ENCODE assay signal across 8 mouse cellular contexts in the genomic region with DNA sequence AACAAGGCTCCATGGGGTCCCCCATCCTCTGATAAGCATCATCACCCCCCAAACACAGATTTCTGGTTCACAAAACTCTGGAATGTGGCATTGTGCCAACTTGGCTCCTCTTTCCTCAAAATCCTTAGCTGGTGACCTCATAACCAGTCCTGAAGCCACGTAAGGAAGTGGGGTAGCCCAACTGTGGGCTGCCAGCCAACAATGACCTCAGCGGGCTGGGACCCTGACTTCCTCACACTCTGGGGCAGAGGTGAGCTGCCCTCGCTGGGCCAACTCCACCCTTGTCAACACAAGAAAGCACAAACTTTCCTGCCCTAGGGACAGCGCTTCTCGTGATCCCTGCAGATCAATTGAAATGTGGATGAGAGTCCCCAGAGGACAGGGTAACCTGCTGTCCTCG. TPM values are rescaled to one million over a fixed set of nuclear protein-coding genes. Genes with fewer than 3 reads are reported as not detected.
DNase-seq lines count a peak whose midpoint lies in the region; ATAC-seq and TF ChIP-seq lines count a peak whose summit lies in the region.

No protein-coding gene starts in this region.

- H3K4me3 ChIP-seq in heart, embryonic 11.5 days (ENCODE audit: low read depth, low read length), result no peak overlapping the region
- no peak overlapping the region for H3K4me3 ChIP-seq in liver, adult 2 months (ENCODE audit: insufficient read depth, low read depth, low read length)

- no peak overlapping the region; the same call in 1 of the 2 replicates for H3K27ac ChIP-seq in heart, embryonic 11.5 days (ENCODE audit: low read depth, low read length)
- H3K27ac ChIP-seq in liver, adult 2 months (replicated peaks; ENCODE audit: insufficient read depth, low read depth, low read length), result peak overlapping the region; percentile 66

- TF ChIP-seq POLR2A in liver, adult 2 months (IDR thresholded peaks at IDR 0.05; ENCODE audit: extremely low read depth, insufficient read depth, low read length), result no peak

- no peak overlapping the region for H3K4me2 ChIP-seq in heart, embryonic 11.5 days

- peaks cover 13% of the 10 kb centered on the region for H3K27me3 ChIP-seq in heart, embryonic 11.5 days (ENCODE audit: control insufficient read depth, insufficient read depth, low read length)
- no peaks in the 10 kb centered on the region for H3K27me3 ChIP-seq in liver, adult 2 months (ENCODE audit: control insufficient read depth, insufficient read depth, low read length)

- no peaks in the 10 kb centered on the region for H3K9me3 ChIP-seq in heart, embryonic 11.5 days (replicated peaks; ENCODE audit: control insufficient read depth, low read length)

- ATAC-seq in heart, embryonic 11.5 days (replicated peaks; ENCODE audit: insufficient number of reproducible peaks, low FRiP score, low TSS enrichment), result no peak
- ATAC-seq in activated CD4-positive, CD25-positive, alpha-beta regulatory T cell, adult 4 months, result no peak
- no peak for ATAC-seq in erythroblast, adult 5-6 weeks (replicated peaks; ENCODE audit: low FRiP score, poor library complexity, severe bottlenecking)

- 44% methylated on average over 6 of the region's 6 CpGs for WGBS in heart, embryonic 11.5 days (ENCODE audit: insufficient replicate concordance)
- 3% methylated on average over 6 of the region's 6 CpGs for WGBS in liver, adult 2 months

- no peaks in the 10 kb centered on the region for H3K36me3 ChIP-seq in heart, embryonic 11.5 days (ENCODE audit: control insufficient read depth, insufficient read depth, low read length)
- H3K36me3 ChIP-seq in liver, adult 2 months (ENCODE audit: control insufficient read depth, insufficient read depth, low read length), result no peaks in the 10 kb centered on the region

- TF ChIP-seq CTCF in liver, adult 2 months (IDR thresholded peaks at IDR 0.05; ENCODE audit: low read depth, low read length), result no peak

- peak; percentile 81 for DNase-seq in 3134 (ENCODE audit: extremely low read depth, insufficient read length, low spot score)
- DNase-seq in Muller cell, postnatal 12 days (ENCODE audit: inconsistent ontology term), result peak; percentile 92
- DNase-seq in liver, adult 2 months (ENCODE audit: extremely low read depth, low read depth, low spot score), result peak; percentile 97
- no peak for DNase-seq in spleen, postnatal 14 days (ENCODE audit: low spot score in 2 of 2)
- no peak for DNase-seq in embryo, embryonic 10.5 days (ENCODE audit: low spot score)

- H3K79me2 ChIP-seq in liver, adult 2 months (ENCODE audit: control insufficient read depth, insufficient read depth, low read length), result no peaks in the 10 kb centered on the region

- H3K9ac ChIP-seq in heart, embryonic 11.5 days (ENCODE audit: low read depth, low read length), result peak overlapping the region; percentile 16; the same call in 1 of the 2 replicates
- H3K9ac ChIP-seq in liver, adult 2 months (ENCODE audit: low read depth, low read length), result no peak overlapping the region

- peaks cover 40% of the 10 kb centered on the region for H3K4me1 ChIP-seq in heart, embryonic 11.5 days (ENCODE audit: control insufficient read depth, insufficient read depth, low read length)
- H3K4me1 ChIP-seq in liver, adult 2 months (ENCODE audit: control insufficient read depth, insufficient read depth, low read length), result peaks cover 37% of the 10 kb centered on the region

RNA-seq across cellular contexts. Expression of a gene that starts 1.8 kb away (rescaled TPM):
- polyA plus RNA-seq in heart, embryonic 11.5 days (2014; fragmentation: Nextera tagmentation; extraction: Ambion mirVana), result 0.26 and 0.37 TPM in 2 replicates
- 5.8 and 12.6 TPM in 2 replicates for total RNA-seq in liver, adult 2 months (2014; rRNA removed)
- 23.8 and 27.7 TPM in 2 replicates for polyA plus RNA-seq in liver, adult 2 months (2012; rRNA removed)
- not detected for polyA plus RNA-seq in activated CD4-positive, CD25-positive, alpha-beta regulatory T cell, adult 4 months (2017; shearing (Covaris generic))
- total RNA-seq in erythroblast, adult 5-6 weeks (2015; ENCODE audit: low replicate concordance), result not detected in 2 replicates
- total RNA-seq in erythroblast, adult 5-6 weeks (2017; ENCODE audit: low replicate concordance), result 0.60 TPM in 1 of 2 replicates, not detected in the other

RNA-seq across cellular contexts. Expression of a gene that starts 18.1 kb away (rescaled TPM):
- 0.19 and 0.59 TPM in 2 replicates for polyA plus RNA-seq in heart, embryonic 11.5 days (2014; fragmentation: Nextera tagmentation; extraction: Ambion mirVana)
- 1.4 and 2.3 TPM in 2 replicates for total RNA-seq in liver, adult 2 months (2014; rRNA removed)
- 2.5 and 7.0 TPM in 2 replicates for polyA plus RNA-seq in liver, adult 2 months (2012; rRNA removed)
- polyA plus RNA-seq in activated CD4-positive, CD25-positive, alpha-beta regulatory T cell, adult 4 months (2017; shearing (Covaris generic)), result 1 to 10 TPM in 1 of 2 experiments, under 1 TPM in 1; 0.54 to 1.0 TPM
- total RNA-seq in erythroblast, adult 5-6 weeks (2015; ENCODE audit: low replicate concordance), result 5.4 and 9.0 TPM in 2 replicates
- total RNA-seq in erythroblast, adult 5-6 weeks (2017; ENCODE audit: low replicate concordance), result 0.98 and 2.3 TPM in 2 replicates

RNA-seq across cellular contexts. Expression of a gene that starts 25.4 kb away (rescaled TPM):
- 72.5 and 78.9 TPM in 2 replicates for polyA plus RNA-seq in heart, embryonic 11.5 days (2014; fragmentation: Nextera tagmentation; extraction: Ambion mirVana)
- total RNA-seq in liver, adult 2 months (2014; rRNA removed), result 2.3 and 5.0 TPM in 2 replicates
- polyA plus RNA-seq in liver, adult 2 months (2012; rRNA removed), result 13.5 and 16.4 TPM in 2 replicates
- 10 to 100 TPM; 15.8 to 17.7 TPM for polyA plus RNA-seq in activated CD4-positive, CD25-positive, alpha-beta regulatory T cell, adult 4 months (2017; shearing (Covaris generic))
- total RNA-seq in erythroblast, adult 5-6 weeks (2015; ENCODE audit: low replicate concordance), result 6.3 and 10.9 TPM in 2 replicates
- total RNA-seq in erythroblast, adult 5-6 weeks (2017; ENCODE audit: low replicate concordance), result 6.3 and 13.8 TPM in 2 replicates

RNA-seq across cellular contexts. Expression of a gene that starts 26.1 kb away (rescaled TPM):
- 38.9 and 41.6 TPM in 2 replicates for polyA plus RNA-seq in heart, embryonic 11.5 days (2014; fragmentation: Nextera tagmentation; extraction: Ambion mirVana)
- total RNA-seq in liver, adult 2 months (2014; rRNA removed), result 39.1 and 42.6 TPM in 2 replicates
- 91.3 and 117 TPM in 2 replicates for polyA plus RNA-seq in liver, adult 2 months (2012; rRNA removed)
- 1 to 10 TPM; 7.1 to 7.4 TPM for polyA plus RNA-seq in activated CD4-positive, CD25-positive, alpha-beta regulatory T cell, adult 4 months (2017; shearing (Covaris generic))
- total RNA-seq in erythroblast, adult 5-6 weeks (2015; ENCODE audit: low replicate concordance), result 1.2 and 5.9 TPM in 2 replicates
- total RNA-seq in erythroblast, adult 5-6 weeks (2017; ENCODE audit: low replicate concordance), result 0.28 and 1.4 TPM in 2 replicates

RNA-seq across cellular contexts. Expression of a gene that starts 39.0 kb away (rescaled TPM):
- 296 and 308 TPM in 2 replicates for polyA plus RNA-seq in heart, embryonic 11.5 days (2014; fragmentation: Nextera tagmentation; extraction: Ambion mirVana)
- total RNA-seq in liver, adult 2 months (2014; rRNA removed), result 30.8 and 35.4 TPM in 2 replicates
- 35.4 and 51.8 TPM in 2 replicates for polyA plus RNA-seq in liver, adult 2 months (2012; rRNA removed)
- 100 to 1,000 TPM; 115 to 120 TPM for polyA plus RNA-seq in activated CD4-positive, CD25-positive, alpha-beta regulatory T cell, adult 4 months (2017; shearing (Covaris generic))
- 41.1 and 51.6 TPM in 2 replicates for total RNA-seq in erythroblast, adult 5-6 weeks (2015; ENCODE audit: low replicate concordance)
- total RNA-seq in erythroblast, adult 5-6 weeks (2017; ENCODE audit: low replicate concordance), result 20.9 and 26.2 TPM in 2 replicates

Comparison
In these comparisons a context has a peak if more than half of its experiments do, and no peak if none do; other contexts are left out.
1. DNase-seq: peak in 3134 (single experiment), Muller cell, postnatal 12 days (single experiment) and liver, adult 2 months (single experiment); none in spleen, postnatal 14 days (0 of 2) and embryo, embryonic 10.5 days (single experiment).
2. RNA of a gene that starts 1.8 kb away (polyA plus RNA-seq): 23.8 to 27.7 TPM in liver, adult 2 months; 0.26 to 0.37 TPM in heart, embryonic 11.5 days and not detected in activated CD4-positive, CD25-positive, alpha-beta regulatory T cell, adult 4 months; every median in the first group is over 10 times any median in the second.